Mouse (Mus musculus) neural tube, embryonic 14.5 days (tissue): ENCODE results near the gene Bbx. TPM values are rescaled to one million over a fixed set of nuclear protein-coding genes. Genes with fewer than 3 reads are reported as not detected.

Experiments used
- ATAC-seq: fragments of 200-750 bp; cut with Nextera tagmentation; 2 replicates; pipeline ENCODE4 v1.8.0; 2017; ENCODE audit warnings: low read depth, mild to moderate bottlenecking, moderate TSS enrichment, moderate library complexity
- H3K27ac ChIP-seq: fragments of 300-500 bp; sonication (generic); 2 replicates; pipeline ENCODE4 v1.5.1; 2014; ENCODE audit warnings: low read depth, mild to moderate bottlenecking, control low read depth, low read length, moderate library complexity, mixed read lengths
- H3K27me3 ChIP-seq: fragments of 300-500 bp; sonication (generic); 2 replicates; pipeline ENCODE4 v1.6.1; 2014; ENCODE audit warnings: low read length; ENCODE audit not compliant: control insufficient read depth, insufficient read depth
- H3K36me3 ChIP-seq: fragments of 300-500 bp; sonication (generic); 2 replicates; pipeline ENCODE4 v1.6.1; 2014; ENCODE audit warnings: low read length, mixed read lengths; ENCODE audit not compliant: control insufficient read depth, insufficient read depth
- H3K4me1 ChIP-seq: fragments of 300-500 bp; sonication (generic); 2 replicates; pipeline ENCODE4 v1.6.1; 2014; ENCODE audit warnings: low read length; ENCODE audit not compliant: control insufficient read depth, insufficient read depth
- H3K4me2 ChIP-seq: fragments of 300-500 bp; sonication (generic); 2 replicates; pipeline ENCODE4 v1.6.1; 2014; ENCODE audit warnings: mild to moderate bottlenecking, low read depth, low read length, control low read depth
- H3K4me3 ChIP-seq: fragments of 300-500 bp; sonication (generic); 2 replicates; pipeline ENCODE4 v1.5.1; 2014; ENCODE audit warnings: low read depth, low read length, control low read depth, mixed read lengths
- H3K9ac ChIP-seq: fragments of 300-500 bp; sonication (generic); replicated peaks from 2 replicates; pipeline ENCODE4 v1.6.1; 2014; ENCODE audit warnings: low read depth, mild to moderate bottlenecking, control low read depth, low read length, mixed read lengths
- H3K9me3 ChIP-seq: fragments of 300-500 bp; sonication (generic); 2 replicates; pipeline ENCODE4 v1.6.1; 2016; ENCODE audit warnings: low read length; ENCODE audit not compliant: control insufficient read depth
- WGBS: fragments of 180-500 bp; shearing (Covaris S2); extraction: QIAGEN DNeasy Blood & Tissue Kit; methylation state at CpG from one replicate; pipeline ENCODE4 v1.1.7; 2014; 5-methylcytosine and 5-hydroxymethylcytosine counted together
- polyA plus RNA-seq: library from polyadenylated mRNA; unstranded; fragments of >200 nt; fragmentation: Nextera tagmentation; extraction: Ambion mirVana; gene quantifications from 2 replicates; pipeline ENCODE4 v1.2.1, GENCODE M21; 2014

Bbx gene
- polyA plus RNA-seq, 1 experiment from 2014 or later, result 12.4 TPM

GRCm38 (mm10) chr16:50380682-50381350 lies 51.4 kb downstream of the Bbx start:
- Histone ChIP-seq H3K27ac (no peak overlapping the region), H3K4me1 (0 out of 2 replicates have a peak, but pooled peaks cover 10% of the 10 kb centered on the region), H3K36me3 (no peaks in the 10 kb centered on the region), H3K9me3 (no peaks in the 10 kb centered on the region), H3K4me2 (peak overlapping the region; percentile 43), H3K27me3 (peaks cover 3% of the 10 kb centered on the region), H3K9ac (no peak overlapping the region), H3K4me3 (peak overlapping the region; percentile 8; the same call in 1 of the 2 replicates)
- peak; percentile 94 for ATAC-seq
- WGBS, result 6% methylated on average over 10 of the region's 10 CpGs

- Histone ChIP-seq H3K9ac (no peak overlapping the region), H3K4me3 (no peak overlapping the region), H3K9me3 (no peaks in the 10 kb centered on the region), H3K4me2 (peak overlapping the region; percentile 43; the same call in 1 of the 2 replicates), H3K36me3 (no peaks in the 10 kb centered on the region), H3K27me3 (peaks cover 3% of the 10 kb centered on the region), H3K4me1 (0 out of 2 replicates have a peak, but pooled peaks cover 10% of the 10 kb centered on the region), H3K27ac (no peak overlapping the region)
- ATAC-seq, result peak; percentile 57; the same call in 1 of the 2 replicates
- WGBS, result 13% methylated on average over 7 of the region's 7 CpGs
These were observed 52.0 kb downstream of the Bbx start for GRCm38 (mm10) chr16:50380232-50380631.

GRCm38 (mm10) chr16:50374611-50375010 lies 57.6 kb downstream of the Bbx start:
- Histone ChIP-seq H3K27me3 (peaks cover 3% of the 10 kb centered on the region), H3K4me3 (no peak overlapping the region), H3K27ac (no peak overlapping the region), H3K4me2 (no peak overlapping the region), H3K36me3 (no peaks in the 10 kb centered on the region), H3K9me3 (peaks cover 3% of the 10 kb centered on the region; the same call in 1 of the 2 replicates), H3K9ac (no peak overlapping the region), H3K4me1 (no peaks in the 10 kb centered on the region)
- ATAC-seq, result no peak
- 88% methylated on average over 3 of the region's 3 CpGs for WGBS

- Histone ChIP-seq H3K4me2 (no peak overlapping the region), H3K27me3 (peaks cover 3% of the 10 kb centered on the region), H3K36me3 (no peaks in the 10 kb centered on the region), H3K4me3 (no peak overlapping the region), H3K9ac (no peak overlapping the region), H3K9me3 (peaks cover 3% of the 10 kb centered on the region; the same call in 1 of the 2 replicates), H3K27ac (no peak overlapping the region), H3K4me1 (no peaks in the 10 kb centered on the region)
- 22% methylated on average over 5 of the region's 5 CpGs for WGBS
- ATAC-seq, result no peak
These were observed 58.5 kb downstream of the Bbx start for GRCm38 (mm10) chr16:50373685-50374084.

GRCm38 (mm10) chr16:50372543-50372942 lies 59.6 kb downstream of the Bbx start:
- 70% methylated on average over 2 of the region's 2 CpGs for WGBS
- Histone ChIP-seq H3K4me1 (no peaks in the 10 kb centered on the region), H3K27ac (no peak overlapping the region), H3K27me3 (peaks cover 3% of the 10 kb centered on the region), H3K4me2 (no peak overlapping the region), H3K9me3 (peaks cover 3% of the 10 kb centered on the region; the same call in 1 of the 2 replicates), H3K9ac (no peak overlapping the region), H3K36me3 (no peaks in the 10 kb centered on the region), H3K4me3 (no peak overlapping the region)
- ATAC-seq, result no peak

GRCm38 (mm10) chr16:50371460-50371859 lies 60.7 kb downstream of the Bbx start:
- H3K27ac ChIP-seq, result no peak overlapping the region
- H3K9me3 ChIP-seq, result peaks cover 3% of the 10 kb centered on the region; the same call in 1 of the 2 replicates
- 49% methylated on average over 3 of the region's 3 CpGs for WGBS
- H3K4me2 ChIP-seq, result no peak overlapping the region
- H3K9ac ChIP-seq, result no peak overlapping the region
- no peak for ATAC-seq
- no peak overlapping the region for H3K4me3 ChIP-seq
- no peaks in the 10 kb centered on the region for H3K36me3 ChIP-seq
- no peaks in the 10 kb centered on the region for H3K4me1 ChIP-seq
- no peaks in the 10 kb centered on the region for H3K27me3 ChIP-seq

- no peaks in the 10 kb centered on the region for H3K36me3 ChIP-seq
- H3K27ac ChIP-seq, result no peak overlapping the region
- H3K9me3 ChIP-seq, result peaks cover 3% of the 10 kb centered on the region; the same call in 1 of the 2 replicates
- no peaks in the 10 kb centered on the region for H3K4me1 ChIP-seq
- H3K27me3 ChIP-seq, result no peaks in the 10 kb centered on the region
- H3K4me3 ChIP-seq, result no peak overlapping the region
- ATAC-seq, result no peak
- H3K4me2 ChIP-seq, result no peak overlapping the region
- H3K9ac ChIP-seq, result no peak overlapping the region
- WGBS, result 91% methylated on average over 2 of the region's 2 CpGs
These were observed 61.8 kb downstream of the Bbx start for GRCm38 (mm10) chr16:50370423-50370822.

- no peaks in the 10 kb centered on the region for H3K36me3 ChIP-seq
- H3K4me3 ChIP-seq, result no peak overlapping the region
- H3K9me3 ChIP-seq, result no peaks in the 10 kb centered on the region
- H3K27me3 ChIP-seq, result no peaks in the 10 kb centered on the region
- WGBS, result 52% methylated on average over 5 of the region's 5 CpGs
- no peak overlapping the region for H3K27ac ChIP-seq
- peaks cover 6% of the 10 kb centered on the region; the same call in 1 of the 2 replicates for H3K4me1 ChIP-seq
- H3K4me2 ChIP-seq, result no peak overlapping the region
- no peak overlapping the region for H3K9ac ChIP-seq
- ATAC-seq, result no peak
These were observed 65.6 kb downstream of the Bbx start for GRCm38 (mm10) chr16:50366556-50366955.

- no peaks in the 10 kb centered on the region for H3K27me3 ChIP-seq
- H3K27ac ChIP-seq, result peak overlapping the region; percentile 73
- H3K4me3 ChIP-seq, result peak overlapping the region; percentile 33
- H3K4me1 ChIP-seq, result peaks cover 6% of the 10 kb centered on the region; the same call in 1 of the 2 replicates
- H3K9ac ChIP-seq, result peak overlapping the region; percentile 42
- no peaks in the 10 kb centered on the region for H3K36me3 ChIP-seq
- peak overlapping the region; percentile 62 for H3K4me2 ChIP-seq
- 11% methylated on average over 11 of the region's 11 CpGs for WGBS
- H3K9me3 ChIP-seq, result no peaks in the 10 kb centered on the region
- ATAC-seq, result peak; percentile 92
These were observed 67.8 kb downstream of the Bbx start for GRCm38 (mm10) chr16:50364189-50365059.
